Mouse (Mus musculus) 3T3-L1 (cell line): ENCODE measurements at regions not wholly inside any gene's neighbourhood (a gene's known extent, or its start where the extent isn't known, plus 50 kb on each side); places are given as distances from the start of the nearest gene placed in this dataset.
A peak's percentile ranks its signal among the peaks of the same experiment; 100 is the strongest.

ENCODE experiments used
- DNase-seq: peaks from one replicate; pipeline ENCODE4 v3.0.0-alpha.2; 2015; ENCODE audit warnings: low read depth, low spot score

DNA sequence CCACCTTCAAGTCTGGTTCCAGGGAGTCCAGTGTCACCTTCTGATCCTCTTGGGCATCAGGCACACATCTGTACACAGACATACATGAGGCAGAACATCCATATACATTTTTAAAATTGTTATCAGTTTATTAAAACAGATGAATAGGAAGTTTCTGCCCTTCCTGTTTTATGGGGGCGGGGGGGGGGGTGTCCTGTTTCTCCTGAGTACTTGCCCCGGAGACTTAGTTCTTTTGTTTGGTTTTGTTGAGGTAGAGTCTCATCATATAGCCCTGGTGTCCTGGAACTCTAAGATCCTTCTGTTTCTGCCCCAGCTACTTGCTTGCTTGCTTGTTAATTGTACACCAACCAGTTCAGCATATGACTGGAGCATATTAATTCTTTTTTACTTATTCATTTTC lies 85.0 kb upstream of the Xpo1 start:
- DNase-seq, result no peak

DNA sequence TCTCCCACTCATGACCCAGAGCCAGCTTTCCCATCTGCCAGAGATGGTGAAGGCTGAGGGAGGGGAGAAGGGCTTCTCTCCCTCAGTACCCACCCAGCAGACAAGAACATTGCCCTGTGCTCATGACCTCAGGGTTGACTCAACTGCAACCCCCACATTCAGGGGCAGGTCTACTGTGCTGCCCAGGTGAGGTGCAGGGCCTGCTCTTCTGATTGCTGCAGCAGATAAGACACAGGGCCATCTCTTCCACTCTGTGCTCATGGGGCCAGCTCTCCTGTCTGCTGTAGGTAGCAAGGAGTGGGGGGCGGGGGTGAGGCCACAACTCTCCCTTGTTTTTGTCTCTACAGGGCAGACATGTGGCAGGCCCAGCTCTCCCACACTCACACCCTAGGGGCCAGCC lies 84.1 kb upstream of the Xpo1 start:
- no peak for DNase-seq

DNA sequence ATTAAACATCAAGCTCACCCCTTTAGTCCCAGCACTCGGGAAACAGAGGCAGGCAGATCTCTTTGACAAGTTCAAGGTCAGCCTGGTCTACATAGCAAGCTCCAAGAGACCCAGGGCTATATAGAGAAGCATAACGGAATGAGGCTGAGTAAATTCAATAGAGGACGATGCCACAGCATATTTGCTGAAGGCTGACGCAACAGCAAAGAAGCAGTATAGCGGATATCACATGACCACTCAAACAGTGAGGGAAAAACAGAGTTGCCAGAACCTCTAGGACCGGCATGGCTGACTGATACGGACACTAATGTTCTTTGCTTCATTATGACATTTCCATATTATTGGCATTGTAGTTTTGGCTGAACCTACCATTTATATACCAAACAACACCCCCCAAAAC lies 74.2 kb upstream of the Xpo1 start:
- DNase-seq, result no peak

DNA sequence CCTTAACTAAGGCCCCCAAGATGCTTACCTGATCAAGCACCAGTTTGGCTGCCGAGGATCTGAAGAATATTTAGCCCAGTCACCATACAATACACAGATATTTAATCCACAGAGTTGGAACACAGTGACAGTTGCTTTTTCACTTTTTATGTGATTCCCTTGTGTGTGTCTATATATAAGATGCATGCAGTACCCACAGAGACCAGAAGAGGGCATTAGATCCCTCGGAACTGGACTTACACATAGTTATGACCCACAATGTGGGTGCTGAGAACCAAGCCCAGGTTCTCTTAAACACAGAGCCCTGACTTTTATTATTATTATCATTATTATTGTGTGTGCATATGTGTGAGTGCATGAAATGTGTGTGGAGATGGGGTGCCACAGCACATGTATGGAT lies 70.6 kb upstream of the Xpo1 start:
- peak; percentile 8 for DNase-seq

DNA sequence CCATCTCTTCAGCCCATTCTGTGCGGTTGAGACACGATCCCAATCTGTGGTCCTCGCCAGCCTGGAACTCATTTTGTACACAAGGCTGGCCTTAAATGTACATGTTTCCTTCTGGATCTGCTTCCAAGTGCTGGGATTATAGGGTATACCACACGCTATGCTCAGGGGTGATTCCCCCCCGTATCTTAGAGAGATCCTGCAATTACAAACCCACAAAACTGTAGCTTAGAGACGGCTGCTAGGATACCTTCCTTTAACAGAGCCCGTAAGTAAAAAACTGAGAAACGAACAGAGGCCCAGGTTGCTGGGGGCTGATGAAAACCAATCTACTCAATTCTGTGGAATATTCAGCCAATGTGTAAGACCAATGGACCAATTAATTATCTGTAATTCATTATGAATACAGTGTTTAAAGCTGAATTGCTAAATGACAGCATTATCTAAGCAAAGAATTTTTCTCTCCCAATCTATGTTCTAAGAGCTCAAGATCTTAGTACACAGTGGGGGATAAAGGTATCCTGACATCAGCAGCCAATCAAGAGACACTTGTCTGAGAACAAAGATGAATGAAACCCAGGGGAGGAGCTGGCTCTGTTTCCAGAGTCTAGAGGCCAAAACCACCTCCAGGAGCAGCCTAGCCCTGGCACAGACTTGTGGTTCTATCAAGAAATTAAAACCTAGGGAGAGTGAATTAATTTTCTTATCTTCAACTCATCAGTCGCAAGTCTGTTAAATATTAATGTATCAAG lies 54.0 kb upstream of the Xpo1 start:
- no peak for DNase-seq

DNA sequence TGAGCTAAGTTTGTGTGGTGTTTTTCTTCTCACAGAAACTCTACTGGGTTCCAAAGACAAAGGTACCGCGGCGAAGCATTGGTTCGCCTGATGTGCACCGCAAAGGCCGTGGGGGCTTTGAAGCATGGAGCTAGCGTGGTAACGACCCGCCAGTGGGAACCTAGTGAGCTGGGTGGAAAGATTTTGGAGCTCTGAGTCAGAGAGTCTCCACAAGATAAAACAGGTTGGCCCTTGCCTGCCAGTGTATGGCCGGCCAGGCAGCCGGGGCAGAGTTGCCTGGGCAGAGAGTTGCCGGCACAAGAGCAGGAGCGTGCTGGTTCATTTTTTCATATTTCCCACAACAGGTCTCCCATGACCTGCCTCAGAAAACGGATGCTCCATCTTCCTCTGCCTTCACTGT lies 52.3 kb upstream of the Xpo1 start:
- no peak for DNase-seq

DNA sequence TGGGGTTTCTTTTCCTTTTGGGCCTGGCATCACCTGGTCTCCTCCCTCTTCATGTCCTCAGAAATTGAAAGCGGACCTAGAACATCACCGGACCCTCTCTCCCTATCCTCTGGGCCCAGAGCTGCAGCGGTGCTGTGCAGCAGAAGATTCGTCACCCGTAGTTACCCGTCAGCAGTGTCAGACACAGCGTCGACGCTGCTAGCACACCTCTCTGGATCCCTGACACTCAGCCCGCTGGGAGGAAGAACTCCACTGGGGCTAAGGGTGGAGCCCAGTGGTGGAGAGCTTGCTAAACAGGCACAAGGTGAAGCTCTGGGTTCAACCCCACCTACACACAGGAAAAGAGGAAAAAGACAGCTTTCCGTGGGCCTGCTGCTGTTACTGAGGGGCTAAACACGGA lies 51.8 kb upstream of the Xpo1 start:
- no peak for DNase-seq
